Mouse (Mus musculus): ENCODE data around the gene Tacr1.

The Tacr1 gene

GRCm38 (mm10) chr6:82525107-82525867 lies 123.2 kb downstream of the Tacr1 start:
- DNase-seq (ENCODE audit: low read depth), result no peak

GRCm38 (mm10) chr6:82528631-82529030 lies 126.5 kb downstream of the Tacr1 start:
- DNase-seq (ENCODE audit: low read depth), result no peak

- no peak for DNase-seq (ENCODE audit: low read depth)
Measured at GRCm38 (mm10) chr6:82536641-82537040, 134.5 kb downstream of the Tacr1 start.

- peak; percentile 8 for DNase-seq (ENCODE audit: low read depth)
Measured at GRCm38 (mm10) chr6:82549270-82549669, 147.1 kb downstream of the Tacr1 start.

GRCm38 (mm10) chr6:82575445-82575844 lies 173.3 kb downstream of the Tacr1 start:
- no peak for DNase-seq (ENCODE audit: low read depth)

- DNase-seq (ENCODE audit: low read depth), result no peak
Measured at GRCm38 (mm10) chr6:82585396-82585795, 183.3 kb downstream of the Tacr1 start.

- DNase-seq (ENCODE audit: low read depth), result no peak
Measured at GRCm38 (mm10) chr6:82589387-82589786, 187.3 kb downstream of the Tacr1 start.

- no peak for DNase-seq (ENCODE audit: low read depth)
Measured at GRCm38 (mm10) chr6:82595461-82596090, 193.4 kb downstream of the Tacr1 start.

- DNase-seq (ENCODE audit: low read depth), result no peak
Measured at GRCm38 (mm10) chr6:82603228-82603627, 201.1 kb downstream of the Tacr1 start.

GRCm38 (mm10) chr6:82603665-82604064 lies 201.5 kb downstream of the Tacr1 start:
- peak; percentile 55 for DNase-seq (ENCODE audit: low read depth)

GRCm38 (mm10) chr6:82604791-82605190 lies 202.7 kb downstream of the Tacr1 start:
- no peak for DNase-seq (ENCODE audit: low read depth)

- DNase-seq (ENCODE audit: low read depth), result peak; percentile 11
Measured at GRCm38 (mm10) chr6:82608756-82609155, 206.6 kb downstream of the Tacr1 start.

GRCm38 (mm10) chr6:82609339-82609926 lies 207.3 kb downstream of the Tacr1 start:
- DNase-seq (ENCODE audit: low read depth), result no peak

Measured in 416B (cell line).